Mouse (Mus musculus): ENCODE data around the gene Cass4.

Cass4 gene

DNA sequence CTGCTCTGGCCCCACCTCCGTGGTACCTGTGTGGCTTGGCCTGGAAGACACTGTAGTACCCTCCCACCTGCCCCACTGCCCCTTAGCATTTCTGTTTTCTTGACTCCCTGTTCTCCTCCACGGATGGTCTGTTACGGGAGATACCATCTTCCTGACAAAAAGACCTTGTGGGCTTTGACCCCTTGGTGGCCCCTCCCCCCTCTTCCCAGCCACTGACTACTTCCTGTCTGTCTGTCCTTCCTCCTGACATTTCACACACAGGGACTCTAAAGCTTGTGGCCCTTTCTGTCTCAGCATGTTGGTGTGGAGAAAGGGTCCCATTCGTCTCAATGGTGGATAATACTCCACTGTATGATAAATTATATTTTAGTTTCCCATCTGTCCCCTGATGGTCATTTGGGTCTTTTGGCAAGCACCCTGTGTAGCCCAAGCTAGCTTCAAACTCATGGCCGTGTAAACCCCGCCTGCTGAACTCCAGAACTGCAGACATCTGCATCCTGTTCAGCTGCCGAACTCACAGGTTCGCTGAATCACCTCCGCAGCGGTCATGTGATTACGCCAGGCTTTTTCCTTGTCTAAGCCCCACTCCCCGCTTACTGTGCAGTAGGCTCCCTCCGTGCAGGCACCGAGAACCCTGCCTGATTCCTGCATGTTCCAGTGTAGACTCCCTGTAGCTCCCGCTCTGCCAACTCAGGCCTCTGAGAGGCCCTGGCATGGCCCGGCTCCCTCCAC, 88.2 kb downstream of the Cass4 start:
- no peak for DNase-seq (ENCODE audit: extremely low read depth, insufficient read length, low spot score)

Data from 3134 (cell line).